ENCODE assay signal across 25 mouse cellular contexts in the genomic region with DNA sequence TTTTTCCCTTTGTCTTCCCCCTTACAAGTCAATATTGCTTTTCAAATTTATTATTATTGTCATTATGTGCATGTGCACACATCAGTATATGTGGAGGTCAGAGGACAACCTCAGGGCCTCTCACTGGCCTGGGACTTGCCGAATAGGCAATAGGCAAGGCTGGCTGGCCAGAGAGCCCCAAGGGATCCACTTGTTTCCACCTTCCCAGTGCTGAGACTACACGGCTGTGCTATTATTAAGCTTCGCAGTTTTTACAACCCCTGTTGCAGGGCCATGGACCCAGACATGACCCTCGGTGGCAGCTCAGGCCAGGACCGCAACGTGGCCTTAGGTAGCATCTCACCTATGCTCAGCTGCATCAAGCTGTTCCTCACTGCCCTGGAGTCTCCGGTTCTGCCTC. TPM values are rescaled to one million over a fixed set of nuclear protein-coding genes. Genes with fewer than 3 reads are reported as not detected.
DNase-seq lines count a peak whose midpoint lies in the region; ATAC-seq and TF ChIP-seq lines count a peak whose summit lies in the region.
"Had no signal": no experiment of that assay in that cellular context is flagged by ENCODE, and none has a peak within 500 bp of the region (broad histone marks: within the 10 kb centered on the region; RNA-seq: fewer than 3 reads in every experiment).

No protein-coding gene starts in this region.

- no peak overlapping the region for H3K4me2 ChIP-seq in hindbrain, embryonic 14.5 days (replicated peaks)
- H3K4me2 ChIP-seq in midbrain, postnatal 0 days (ENCODE audit: low read depth, low read length, poor library complexity, severe bottlenecking), result no peak overlapping the region
- H3K4me2 ChIP-seq: intestine, embryonic 15.5 days had no signal

- no peak for TF ChIP-seq CTCF in cerebellum, adult 2 months (IDR thresholded peaks at IDR 0.05; ENCODE audit: borderline replicate concordance, insufficient read depth, low read depth, low read length)
- no peak for TF ChIP-seq CTCF in layer of hippocampus, adult 2 months (conservative IDR thresholded peaks at IDR 0.05)
- TF ChIP-seq CTCF in midbrain, postnatal 0 days (IDR thresholded peaks at IDR 0.05), result no peak

- ATAC-seq in hindbrain, embryonic 14.5 days (ENCODE audit: low FRiP score), result no peak
- ATAC-seq in midbrain, postnatal 0 days (ENCODE audit: low FRiP score), result peak; percentile 23; the same call in 1 of the 2 replicates
- ATAC-seq in granulocyte monocyte progenitor cell, adult 5-6 weeks (replicated peaks; ENCODE audit: poor library complexity, severe bottlenecking), result no peak
- ATAC-seq: CD4-positive, CD25-positive, alpha-beta regulatory T cell, adult 4 months; intestine, embryonic 15.5 days; Patski had no signal

- 35% methylated on average over 7 of the region's 7 CpGs for WGBS in cerebellum, adult 2 months
- 69% methylated on average over 7 of the region's 7 CpGs for WGBS in hindbrain, embryonic 14.5 days
- WGBS in midbrain, postnatal 0 days, result 73% methylated on average over 7 of the region's 7 CpGs

- H3K27me3 ChIP-seq in cerebellum, adult 2 months (ENCODE audit: control insufficient read depth, insufficient read depth, low read length), result no peaks in the 10 kb centered on the region
- H3K27me3 ChIP-seq in hindbrain, embryonic 14.5 days (ENCODE audit: control insufficient read depth, insufficient read depth, low read length), result no peaks in the 10 kb centered on the region
- H3K27me3 ChIP-seq in midbrain, postnatal 0 days (ENCODE audit: insufficient read depth, low read length), result no peaks in the 10 kb centered on the region
- H3K27me3 ChIP-seq: intestine, embryonic 15.5 days; Patski had no signal

- no peak for TF ChIP-seq POLR2A in cerebellum, adult 2 months (IDR thresholded peaks at IDR 0.05; ENCODE audit: borderline replicate concordance, insufficient read depth, low read length)

- DNase-seq in cerebellum, adult 2 months, result peak in 1 of 2 experiments; percentile 64
- no peak for DNase-seq in cerebellum, adult 11 months
- no peak for DNase-seq in layer of hippocampus, adult 2 months (ENCODE audit: low spot score in 2 of 2)
- DNase-seq in layer of hippocampus, adult 9-11 months, result no peak
- no peak for DNase-seq in hindbrain, embryonic 14.5 days (ENCODE audit: low spot score)
- no peak for DNase-seq in midbrain, postnatal 0 days (ENCODE audit: low spot score)
- DNase-seq in frontal cortex, postnatal 36 days (ENCODE audit: low spot score in 2 of 2), result no peak
- DNase-seq: adrenal gland, adult 8-10 months; gastrocnemius, postnatal 14 days; heart, adult 2 months; heart, postnatal 36 days; kidney, postnatal 4 days had no signal

- peak overlapping the region; percentile 4; the same call in 1 of the 2 replicates for H3K9ac ChIP-seq in hindbrain, embryonic 14.5 days
- H3K9ac ChIP-seq in midbrain, postnatal 0 days (replicated peaks; ENCODE audit: low read length, poor library complexity, severe bottlenecking), result no peak overlapping the region
- H3K9ac ChIP-seq: intestine, embryonic 15.5 days; liver, embryonic 14.5 days had no signal

- H3K9me3 ChIP-seq in hindbrain, embryonic 14.5 days (ENCODE audit: control insufficient read depth, low read length), result no peaks in the 10 kb centered on the region
- H3K9me3 ChIP-seq in midbrain, postnatal 0 days (ENCODE audit: low read length), result no peaks in the 10 kb centered on the region
- H3K9me3 ChIP-seq: intestine, embryonic 15.5 days had no signal

- peak overlapping the region; percentile 98 for H3K27ac ChIP-seq in cerebellum, adult 2 months (ENCODE audit: insufficient read depth, low read length)
- H3K27ac ChIP-seq in layer of hippocampus, adult 2 months, result peak overlapping the region; percentile 85
- H3K27ac ChIP-seq in hindbrain, embryonic 14.5 days, result peak overlapping the region; percentile 34
- H3K27ac ChIP-seq in midbrain, postnatal 0 days (ENCODE audit: low read depth, low read length), result no peak overlapping the region; the same call in 1 of the 2 replicates
- H3K27ac ChIP-seq: heart, adult 2 months; intestine, embryonic 15.5 days; liver, embryonic 14.5 days; stomach, postnatal 0 days had no signal

- peaks cover 35% of the 10 kb centered on the region for H3K4me1 ChIP-seq in cerebellum, adult 2 months (ENCODE audit: control insufficient read depth, insufficient read depth, low read length)
- H3K4me1 ChIP-seq in hindbrain, embryonic 14.5 days (replicated peaks; ENCODE audit: control insufficient read depth, insufficient read depth, low read length), result peaks cover 12% of the 10 kb centered on the region; the same call in 1 of the 2 replicates
- H3K4me1 ChIP-seq in midbrain, postnatal 0 days (ENCODE audit: insufficient read depth, low read length), result 0 out of 2 replicates have a peak, but pooled peaks cover 2% of the 10 kb centered on the region

- no peaks in the 10 kb centered on the region for H3K36me3 ChIP-seq in hindbrain, embryonic 14.5 days (replicated peaks; ENCODE audit: control insufficient read depth, insufficient read depth)
- H3K36me3 ChIP-seq in midbrain, postnatal 0 days (ENCODE audit: insufficient read depth, low read length), result no peaks in the 10 kb centered on the region
- H3K36me3 ChIP-seq: intestine, embryonic 15.5 days had no signal

- no peak overlapping the region for H3K4me3 ChIP-seq in cerebellum, adult 2 months (replicated peaks; ENCODE audit: insufficient read depth, low read depth, low read length)
- no peak overlapping the region; the same call in 1 of the 2 replicates for H3K4me3 ChIP-seq in layer of hippocampus, adult 2 months
- no peak overlapping the region for H3K4me3 ChIP-seq in hindbrain, embryonic 14.5 days (replicated peaks; ENCODE audit: low read length)
- H3K4me3 ChIP-seq in midbrain, postnatal 0 days (ENCODE audit: low read depth, low read length), result no peak overlapping the region
- H3K4me3 ChIP-seq: heart, adult 2 months; intestine, embryonic 15.5 days had no signal

RNA-seq across cellular contexts. Expression of a gene that starts 33.8 kb away (rescaled TPM):
- polyA plus RNA-seq in cerebellum, adult 2 months (2012; rRNA removed), result 77.8 and 91.5 TPM in 2 replicates
- 100 to 1,000 TPM; 180 to 194 TPM for total RNA-seq in layer of hippocampus, adult 2 months (2021)
- polyA plus RNA-seq in hindbrain, embryonic 14.5 days (2014; fragmentation: Nextera tagmentation; extraction: Ambion mirVana), result 15.1 and 16.2 TPM in 2 replicates
- 66.9 and 82.4 TPM in 2 replicates for total RNA-seq in midbrain, postnatal 0 days (2014; rRNA removed)
- polyA plus RNA-seq in midbrain, postnatal 0 days (2015; fragmentation: Nextera tagmentation; extraction: Ambion mirVana), result 16.2 and 16.8 TPM in 2 replicates
- total RNA-seq in granulocyte monocyte progenitor cell, adult 5-6 weeks (2014; fragmentation: Nextera tagmentation), result not detected in 2 replicates
- 0.04 TPM in 1 of 2 replicates, not detected in the other for total RNA-seq in granulocyte monocyte progenitor cell, adult 5-6 weeks (2017)

RNA-seq across cellular contexts. Expression of a gene that starts 54.8 kb away (rescaled TPM):
- not detected in 2 replicates for polyA plus RNA-seq in cerebellum, adult 2 months (2012; rRNA removed)
- total RNA-seq in layer of hippocampus, adult 2 months (2021), result not detected
- not detected in 2 replicates for polyA plus RNA-seq in hindbrain, embryonic 14.5 days (2014; fragmentation: Nextera tagmentation; extraction: Ambion mirVana)
- total RNA-seq in midbrain, postnatal 0 days (2014; rRNA removed), result 0.33 TPM in 1 of 2 replicates, not detected in the other
- polyA plus RNA-seq in midbrain, postnatal 0 days (2015; fragmentation: Nextera tagmentation; extraction: Ambion mirVana), result 0.22 TPM in 1 of 2 replicates, not detected in the other
- total RNA-seq in granulocyte monocyte progenitor cell, adult 5-6 weeks (2014; fragmentation: Nextera tagmentation), result not detected in 2 replicates
- not detected in 2 replicates for total RNA-seq in granulocyte monocyte progenitor cell, adult 5-6 weeks (2017)
- total RNA-seq: adrenal gland, adult 8-10 months; gastrocnemius, postnatal 14 days; heart, adult 2 months; heart, postnatal 36 days; layer of hippocampus, postnatal 14 days; left cerebral cortex, postnatal 10 days had no signal
- polyA plus RNA-seq: CD4-positive, CD25-positive, alpha-beta regulatory T cell, adult 4 months; heart, adult 2 months; heart, embryonic 14.5 days; kidney, embryonic 14.5 days; limb, embryonic 14.5 days; liver, embryonic 14.5 days; lung, embryonic 16.5 days; Patski; stomach, postnatal 0 days; urinary bladder, adult 2 months had no signal

Comparison
In these comparisons a context has a peak if more than half of its experiments do, and no peak if none do; other contexts are left out.
1. RNA of a gene that starts 33.8 kb away (total RNA-seq): 180 to 194 TPM in layer of hippocampus, adult 2 months and 66.9 to 82.4 TPM in midbrain, postnatal 0 days; 0.04 TPM in granulocyte monocyte progenitor cell, adult 5-6 weeks; every median in the first group is over 10 times any median in the second.